8 mouse cellular contexts compared by ENCODE assay signal in genomic region chr3:131565257-131565610, GRCm38 (mm10). TPM values are rescaled to one million over a fixed set of nuclear protein-coding genes. Genes with fewer than 3 reads are reported as not detected.
DNase-seq lines count a peak whose midpoint lies in the region; ATAC-seq lines count a peak whose summit lies in the region.

No protein-coding gene starts in this region.

- intact Hi-C loops in left cerebral cortex, postnatal 36 days (cut with DNase I): no loop called here

- H3K9ac ChIP-seq in limb, embryonic 15.5 days: peak overlapping the region; percentile 90

- WGBS in limb, embryonic 15.5 days: under 1% methylated on average over 9 of the region's 9 CpGs

- H3K9me3 ChIP-seq in limb, embryonic 15.5 days: no peaks in the 10 kb centered on the region

- H3K27me3 ChIP-seq in limb, embryonic 15.5 days: no peaks in the 10 kb centered on the region

- peaks cover 14% of the 10 kb centered on the region for H3K4me1 ChIP-seq in limb, embryonic 15.5 days

- H3K4me2 ChIP-seq in limb, embryonic 15.5 days: peak overlapping the region; percentile 54

- no peaks in the 10 kb centered on the region for H3K36me3 ChIP-seq in limb, embryonic 15.5 days

- peak; percentile 34 for DNase-seq in cerebellum, adult 11 months
- DNase-seq in cerebellum, adult 9-10 months: no peak
- DNase-seq in retina, adult 2 months (ENCODE audit: low read depth, low spot score): peak; percentile 9
- no peak for DNase-seq in retina, embryonic 14.5 days (ENCODE audit: low spot score)
- peak; percentile 48 for DNase-seq in forelimb bud, embryonic 11.5 days (ENCODE audit: low read depth, low spot score)
- peak; percentile 22 for DNase-seq in telencephalon, adult 2 months (ENCODE audit: low read depth, low spot score)
- DNase-seq in left cerebral cortex, postnatal 36 days (ENCODE audit: low spot score in 2 of 2): no peak

- H3K27ac ChIP-seq in limb, embryonic 15.5 days: peak overlapping the region; percentile 98

- H3K4me3 ChIP-seq in limb, embryonic 15.5 days: peak overlapping the region; percentile 91

- ATAC-seq in limb, embryonic 15.5 days (ENCODE audit: insufficient number of reproducible peaks, low FRiP score, low TSS enrichment, low read depth): no peak

RNA-seq across cellular contexts. Expression of gene Papss1, which starts 0.7 kb away (rescaled TPM):
- 128 and 132 TPM in 2 replicates for polyA plus RNA-seq in limb, embryonic 15.5 days (2015; fragmentation: Nextera tagmentation; extraction: Ambion mirVana)
- total RNA-seq in left cerebral cortex, postnatal 36 days (2021): 10 to 100 TPM; 64.4 to 68.6 TPM

Comparison
In these comparisons a context has a peak if more than half of its experiments do, and no peak if none do; other contexts are left out.
1. DNase-seq: peak in cerebellum, adult 11 months (single experiment), retina, adult 2 months (single experiment), forelimb bud, embryonic 11.5 days (single experiment) and telencephalon, adult 2 months (single experiment); none in cerebellum, adult 9-10 months (single experiment), retina, embryonic 14.5 days (single experiment) and left cerebral cortex, postnatal 36 days (0 of 2).